In the genomic region with DNA sequence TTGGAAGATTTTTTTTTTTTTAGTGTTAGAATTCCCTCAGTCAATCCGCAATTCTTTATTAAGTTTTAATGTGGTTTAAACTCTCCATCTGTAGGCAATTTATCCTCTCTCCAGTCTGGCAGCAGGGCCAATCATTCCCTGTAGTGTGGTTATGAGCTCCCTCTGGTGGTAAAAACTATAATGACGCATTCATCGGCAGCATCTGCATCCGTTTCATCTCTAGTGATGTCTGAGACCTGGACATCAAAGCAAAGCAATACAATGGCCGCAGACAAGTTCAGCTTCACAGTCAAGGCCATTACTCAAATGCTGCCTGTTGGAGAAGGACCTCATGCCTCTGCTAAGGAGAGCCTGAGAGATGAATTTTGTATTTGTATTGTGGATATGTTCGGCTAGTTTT, we compare ENCODE assay signal across 8 mouse cellular contexts.
DNase-seq lines count a peak whose midpoint lies in the region; ATAC-seq and TF ChIP-seq lines count a peak whose summit lies in the region.

No protein-coding gene starts in this region.

- 0 out of 2 replicates have a peak, but pooled peaks cover 3% of the 10 kb centered on the region for H3K27me3 ChIP-seq in intestine, postnatal 0 days (replicated peaks; ENCODE audit: control insufficient read depth, insufficient read depth, low read length)
- no peaks in the 10 kb centered on the region for H3K27me3 ChIP-seq in midbrain, embryonic 12.5 days

- peak; percentile 61 for DNase-seq in urinary bladder, postnatal 14 days (ENCODE audit: low spot score)
- DNase-seq in urinary bladder, postnatal 4 days (ENCODE audit: low spot score in 2 of 2), result no peak
- peak; percentile 75 for DNase-seq in cerebellum, adult 9-11 months
- peak; percentile 56 to 96 for DNase-seq in frontal cortex, adult 2 months (ENCODE audit: extremely low spot score in 1 of 2, low spot score in 1 of 2)
- DNase-seq in left cerebral cortex, adult 9 months (ENCODE audit: low spot score in 2 of 2), result peak; percentile 26 to 90
- peak; percentile 33 to 60 for DNase-seq in spleen, postnatal 10 days (ENCODE audit: low spot score in 2 of 2)

- no peak overlapping the region for H3K4me3 ChIP-seq in intestine, postnatal 0 days (ENCODE audit: low read depth, low read length)
- no peak overlapping the region for H3K4me3 ChIP-seq in midbrain, embryonic 12.5 days

- TF ChIP-seq CTCF in intestine, postnatal 0 days (IDR thresholded peaks at IDR 0.05; ENCODE audit: low read depth), result peak; percentile 90

- no peak overlapping the region for H3K9ac ChIP-seq in intestine, postnatal 0 days (ENCODE audit: low read depth, low read length)
- H3K9ac ChIP-seq in midbrain, embryonic 12.5 days (replicated peaks), result no peak overlapping the region

- no peak overlapping the region for H3K27ac ChIP-seq in intestine, postnatal 0 days (ENCODE audit: low read depth, low read length)
- no peak overlapping the region for H3K27ac ChIP-seq in midbrain, embryonic 12.5 days (replicated peaks)

- no peaks in the 10 kb centered on the region for H3K9me3 ChIP-seq in intestine, postnatal 0 days (ENCODE audit: control insufficient read depth)
- no peaks in the 10 kb centered on the region for H3K9me3 ChIP-seq in midbrain, embryonic 12.5 days

- no peak for ATAC-seq in intestine, postnatal 0 days
- ATAC-seq in midbrain, embryonic 12.5 days (ENCODE audit: low FRiP score, low read depth), result peak; percentile 78

- H3K4me2 ChIP-seq in intestine, postnatal 0 days (replicated peaks; ENCODE audit: low read depth), result no peak overlapping the region
- H3K4me2 ChIP-seq in midbrain, embryonic 12.5 days (replicated peaks), result no peak overlapping the region

- H3K36me3 ChIP-seq in intestine, postnatal 0 days (ENCODE audit: control insufficient read depth, insufficient read depth), result no peaks in the 10 kb centered on the region
- no peaks in the 10 kb centered on the region for H3K36me3 ChIP-seq in midbrain, embryonic 12.5 days

- H3K4me1 ChIP-seq in intestine, postnatal 0 days (replicated peaks; ENCODE audit: control insufficient read depth, insufficient read depth, low read length), result no peaks in the 10 kb centered on the region
- H3K4me1 ChIP-seq in midbrain, embryonic 12.5 days, result no peaks in the 10 kb centered on the region

- 20% methylated on average over 6 of the region's 6 CpGs for WGBS in intestine, postnatal 0 days
- WGBS in midbrain, embryonic 12.5 days, result 22% methylated on average over 6 of the region's 6 CpGs

Comparison
In these comparisons a context has a peak if more than half of its experiments do, and no peak if none do; other contexts are left out.
1. DNase-seq: peak in urinary bladder, postnatal 14 days (single experiment), cerebellum, adult 9-11 months (single experiment), frontal cortex, adult 2 months (2 of 2), left cerebral cortex, adult 9 months (2 of 2) and spleen, postnatal 10 days (2 of 2); none in urinary bladder, postnatal 4 days (0 of 2).